Mouse (Mus musculus) erythroid progenitor cell, adult 5-6 weeks (primary cell): ENCODE measurements around the gene Larp7. TPM values are rescaled to one million over a fixed set of nuclear protein-coding genes. Genes with fewer than 3 reads are reported as not detected.

Experiments used
- ATAC-seq: replicated peaks from 2 replicates; pipeline ENCODE4 v1.8.0; 2016; ENCODE audit warnings: moderate number of reproducible peaks, mild to moderate bottlenecking, moderate TSS enrichment, inconsistent platforms; ENCODE audit not compliant: poor library complexity, low FRiP score, severe bottlenecking
- total RNA-seq, 2 experiments: library from RNA; stranded (forward) in 1 of 2; stranded (reverse) in 1 of 2; fragments of 150-400 nt in 1 of 2; fragments of 186-747, 209-891 nt in 1 of 2; gene quantifications; 2 replicates each; pipeline versions ENCODE4 v1.2.3 to v1.2.4; 2015 to 2017; ENCODE audit warnings: low replicate concordance in 2 of 2

Gene Larp7
- total RNA-seq (2015; ENCODE audit: low replicate concordance) (40.4 and 44.0 TPM in 2 replicates), total RNA-seq (2017; ENCODE audit: low replicate concordance) (57.6 and 78.3 TPM in 2 replicates)

DNA sequence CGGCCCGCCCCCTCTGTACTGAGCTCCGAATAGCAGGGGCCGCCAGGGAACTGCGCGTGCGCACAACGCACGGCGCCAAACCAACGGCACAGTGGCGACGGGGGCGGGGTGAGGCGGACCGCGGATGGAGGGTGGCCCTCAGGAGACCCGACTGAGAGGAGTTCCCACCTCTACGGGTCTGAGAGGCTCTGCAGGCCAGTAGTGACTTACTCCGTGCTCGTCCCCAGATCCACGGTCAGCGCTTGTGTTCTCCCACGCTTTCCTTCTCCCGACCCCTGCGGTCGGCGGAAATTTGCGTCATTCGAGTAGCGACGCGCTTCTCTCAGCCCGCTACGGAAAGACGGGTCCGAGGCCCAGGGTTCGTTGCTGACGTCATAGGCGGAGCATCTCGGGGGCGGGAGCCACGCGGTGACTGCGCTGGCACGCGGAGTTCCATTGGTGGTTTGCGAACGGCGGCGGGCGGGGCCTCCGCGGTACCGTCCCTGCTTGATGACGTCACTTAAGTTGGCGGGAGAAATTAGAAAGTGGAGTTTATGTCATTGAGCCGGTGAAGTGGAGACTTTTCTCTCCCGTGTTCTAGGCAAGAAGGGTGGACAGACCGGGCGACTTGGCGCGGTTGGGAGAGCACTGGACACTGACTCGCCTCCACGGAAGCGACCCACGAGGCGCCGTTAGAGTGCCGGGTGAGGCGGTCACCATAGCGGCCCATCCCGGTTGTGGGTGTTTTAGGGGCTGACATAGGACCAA is at the start of gene Larp7, which contains the start of gene Zgrf1:
Gene Larp7, minus strand, starts transcription at position 377 of the 747 bp plus-strand sequence.
Gene Zgrf1, plus strand, starts transcription at position 517 of the 747 bp plus-strand sequence.
- ATAC-seq: peak; percentile 97

GRCm38 (mm10) chr3:127597136-127597535 is 44.0 kb upstream of the Larp7 start:
- no peak for ATAC-seq

- ATAC-seq: no peak
Observed at GRCm38 (mm10) chr3:127572557-127572956, 19.4 kb upstream of the Larp7 start.

DNA sequence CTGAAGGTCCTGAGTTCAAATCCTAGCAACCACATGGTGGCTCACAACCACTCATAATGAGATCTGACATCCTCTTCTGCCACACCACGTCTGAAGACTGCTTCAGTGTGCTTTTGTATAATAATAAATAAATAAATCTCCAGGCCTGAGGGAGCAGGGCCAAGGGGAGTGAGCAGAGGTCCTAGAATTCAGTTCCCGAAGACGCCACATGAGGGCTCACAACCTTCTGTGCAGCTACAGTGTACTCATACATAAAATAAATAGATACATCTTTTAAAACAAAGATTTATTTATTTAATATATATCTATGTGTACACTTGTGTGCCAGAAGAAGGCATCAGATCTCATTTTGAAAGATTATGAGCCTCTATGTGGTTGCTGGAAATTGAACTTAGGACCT is 12.0 kb upstream of the Larp7 start:
- no peak for ATAC-seq

GRCm38 (mm10) chr3:127562974-127563373 is 9.8 kb upstream of the Larp7 start:
- ATAC-seq: no peak

- ATAC-seq: no peak
Observed at GRCm38 (mm10) chr3:127558201-127558600, 5.1 kb upstream of the Larp7 start.

DNA sequence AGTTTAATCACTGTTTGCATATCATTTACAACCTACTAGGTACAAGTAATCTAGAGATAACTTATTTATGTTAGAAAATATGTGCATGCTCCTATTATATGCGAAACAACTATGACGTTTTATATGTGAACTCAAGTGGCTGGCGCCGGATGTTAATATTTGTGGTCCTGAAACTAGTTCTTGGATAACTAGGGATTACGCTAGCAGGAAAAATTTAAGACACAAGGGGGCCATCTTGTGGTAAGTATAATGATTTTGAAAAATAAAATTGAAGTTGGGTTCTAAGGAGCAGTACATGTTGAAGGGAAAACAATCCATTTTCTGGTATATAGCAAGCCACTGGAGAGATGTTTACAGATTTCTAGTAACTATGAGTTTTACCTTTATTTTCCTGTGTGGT is 1.6 kb upstream of the Larp7 start:
- no peak for ATAC-seq

GRCm38 (mm10) chr3:127553720-127554043 is 533 bp upstream of the Larp7 start:
- ATAC-seq: no peak

GRCm38 (mm10) chr3:127552434-127552972 is 646 bp downstream of the Larp7 start:
- ATAC-seq: no peak

DNA sequence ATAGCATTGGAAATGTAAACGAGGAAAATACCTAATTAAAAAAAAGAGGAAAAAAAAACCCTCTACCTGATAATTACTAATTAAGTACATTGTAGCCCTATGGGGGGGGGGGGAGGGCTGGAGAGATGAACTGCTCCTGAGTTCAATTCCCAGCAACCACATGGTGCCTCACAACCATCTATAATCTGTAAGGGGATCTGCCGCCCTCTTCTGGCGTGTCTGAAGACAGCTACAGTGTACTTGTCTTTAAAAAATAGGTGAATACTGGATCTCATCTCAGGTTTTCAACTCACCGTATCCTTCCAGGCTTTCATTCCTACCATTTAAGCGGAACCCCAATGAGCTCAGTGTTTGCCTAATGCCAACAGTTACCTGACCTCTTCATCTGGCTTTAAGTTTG is 5.3 kb downstream of the Larp7 start:
- no peak for ATAC-seq

DNA sequence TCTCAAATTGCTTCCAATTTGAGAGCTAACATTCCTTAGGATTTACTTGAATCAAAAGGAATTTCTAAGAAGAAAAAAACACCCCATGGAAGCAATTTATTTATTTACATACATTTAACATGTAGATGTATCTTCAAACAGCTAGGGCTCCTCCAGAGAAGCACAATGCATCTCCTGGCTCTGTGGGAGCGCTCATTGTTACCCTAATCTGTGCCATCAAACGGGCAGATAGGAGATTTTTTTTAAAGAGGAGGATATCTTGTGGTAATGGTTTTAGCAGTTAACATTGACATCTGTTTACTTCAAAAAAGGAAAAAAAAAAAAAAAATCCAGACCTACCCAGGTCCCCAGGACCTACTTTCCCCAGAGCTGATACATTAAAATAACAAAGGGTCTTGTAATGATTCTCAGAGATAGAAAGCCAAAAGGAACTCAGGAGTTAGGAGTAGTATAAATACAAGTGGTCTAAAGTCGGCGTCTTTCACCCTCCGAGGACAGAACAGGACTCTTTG is 8.5 kb downstream of the Larp7 start:
- ATAC-seq: no peak

DNA sequence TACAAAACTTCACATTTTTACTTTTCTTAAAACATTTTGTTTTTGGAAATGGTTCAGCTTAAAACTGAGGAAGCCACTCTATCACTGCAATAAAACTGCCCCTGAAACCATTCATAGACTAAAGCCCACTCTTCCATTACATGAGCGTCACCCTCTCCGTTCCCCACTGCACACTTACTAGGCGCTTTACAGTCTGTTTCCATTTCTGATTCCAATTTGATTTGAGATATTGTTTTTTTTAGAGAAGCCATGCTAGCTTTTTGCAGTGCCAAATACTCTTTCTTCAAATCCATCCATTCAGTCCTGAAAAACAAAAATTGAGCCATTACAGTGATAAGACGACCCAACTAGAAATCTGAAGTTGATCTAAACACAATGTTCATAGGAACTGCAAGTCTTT is 9.2 kb downstream of the Larp7 start:
- no peak for ATAC-seq

GRCm38 (mm10) chr3:127539193-127539592 is 14.0 kb downstream of the Larp7 start:
- ATAC-seq: no peak

DNA sequence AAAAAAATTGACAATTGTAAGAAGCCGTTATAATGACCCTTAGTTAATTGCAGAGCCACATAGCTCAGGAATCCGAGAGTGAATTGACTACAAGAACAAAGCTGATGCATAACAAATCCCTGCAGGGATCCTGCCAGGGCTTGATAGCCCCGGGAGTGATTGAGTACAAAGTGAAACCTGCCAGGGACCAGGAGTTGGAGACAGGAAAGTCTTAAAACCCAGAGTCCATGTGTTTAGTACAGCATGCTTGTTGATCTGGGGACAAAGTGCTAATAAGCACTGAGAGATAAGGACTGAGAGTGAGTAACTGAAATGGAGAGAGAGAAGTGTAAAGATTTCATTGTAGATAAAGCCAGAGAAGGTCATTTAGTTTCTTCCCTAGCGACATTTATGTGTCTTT is 22.9 kb downstream of the Larp7 start:
- no peak for ATAC-seq

DNA sequence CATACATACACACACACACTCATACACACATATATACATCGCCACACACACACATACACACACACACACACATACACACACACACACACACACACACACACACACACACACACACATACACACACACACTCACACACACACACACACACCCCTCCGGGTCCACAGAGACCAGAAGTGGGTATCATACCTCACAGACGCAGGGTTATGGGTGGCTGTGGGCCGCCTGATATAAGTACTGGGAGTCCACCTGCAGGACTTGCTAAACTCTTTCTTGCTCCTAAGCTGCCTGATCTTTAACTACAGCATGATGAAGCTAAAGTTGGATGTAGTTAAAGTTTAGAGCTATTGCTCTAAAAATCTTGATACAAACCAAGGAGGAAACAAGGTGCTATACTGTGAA is 23.3 kb downstream of the Larp7 start:
- no peak for ATAC-seq

DNA sequence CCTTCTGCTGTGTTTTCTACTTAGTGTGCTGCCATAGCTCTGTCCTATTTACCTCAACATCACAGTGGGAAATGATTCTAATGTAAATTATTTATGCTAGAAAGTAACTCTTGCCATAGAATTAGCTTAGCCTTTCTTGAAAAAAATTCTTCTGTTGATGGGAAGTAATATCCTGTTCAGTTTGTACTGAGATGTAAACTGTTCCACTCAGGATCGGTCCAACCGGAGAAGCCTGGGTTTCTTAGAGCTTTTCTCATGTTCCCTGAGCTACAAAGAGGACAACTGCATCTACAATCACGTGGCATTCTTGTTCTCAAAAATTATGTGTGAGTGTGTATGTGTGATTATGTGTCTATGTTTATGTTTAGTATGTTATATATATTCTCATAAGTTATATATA is 23.9 kb downstream of the Larp7 start:
- ATAC-seq: no peak

DNA sequence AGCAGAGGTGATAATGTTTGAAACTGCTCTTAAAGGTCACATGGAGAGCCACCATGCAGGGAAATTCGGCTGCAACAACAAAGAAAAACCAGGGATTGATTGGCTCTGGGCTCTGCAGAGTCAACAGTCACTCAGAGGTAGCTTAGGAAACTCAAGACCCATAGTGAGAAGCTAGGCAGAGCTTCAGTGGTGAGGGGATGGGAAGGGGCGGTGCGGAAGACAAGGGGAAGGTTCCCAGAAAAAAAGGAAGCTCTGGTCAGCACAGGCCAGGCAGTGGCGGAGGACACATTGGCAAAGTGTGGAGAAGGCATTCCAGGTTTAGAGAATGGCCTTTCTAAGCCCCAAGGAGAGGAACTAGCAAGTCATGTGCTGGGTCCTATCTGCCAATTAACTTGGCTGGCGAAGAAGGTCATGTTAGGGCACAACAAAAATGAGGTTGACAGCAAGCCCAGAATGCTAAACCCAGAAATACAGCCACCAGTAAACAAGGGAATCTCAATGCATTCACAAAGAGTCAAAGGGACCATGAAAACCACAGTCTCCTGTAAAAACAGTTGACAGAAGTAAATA is 25.6 kb downstream of the Larp7 start:
- ATAC-seq: no peak

GRCm38 (mm10) chr3:127525188-127525819 is 27.8 kb downstream of the Larp7 start:
- no peak for ATAC-seq

DNA sequence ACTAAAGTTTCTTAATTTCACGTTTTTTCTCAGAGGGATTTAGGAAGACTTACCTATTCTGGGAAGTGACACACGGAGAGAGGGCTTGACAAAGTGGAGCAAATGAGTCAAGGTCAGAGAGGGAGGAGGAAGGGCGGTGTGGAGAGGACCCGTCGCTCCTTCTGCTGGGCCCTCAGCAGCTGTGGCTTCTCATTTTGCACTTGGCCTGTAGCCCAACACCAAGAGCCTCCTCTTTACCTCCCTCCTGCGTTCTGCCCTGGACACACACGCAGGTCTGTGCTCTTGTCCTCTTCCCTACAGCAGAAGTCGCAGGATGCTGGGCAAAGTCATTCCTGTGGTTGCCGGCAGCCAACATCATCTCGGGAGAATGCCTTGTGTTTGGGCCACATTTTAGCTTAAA is 32.0 kb downstream of the Larp7 start:
- no peak for ATAC-seq

DNA sequence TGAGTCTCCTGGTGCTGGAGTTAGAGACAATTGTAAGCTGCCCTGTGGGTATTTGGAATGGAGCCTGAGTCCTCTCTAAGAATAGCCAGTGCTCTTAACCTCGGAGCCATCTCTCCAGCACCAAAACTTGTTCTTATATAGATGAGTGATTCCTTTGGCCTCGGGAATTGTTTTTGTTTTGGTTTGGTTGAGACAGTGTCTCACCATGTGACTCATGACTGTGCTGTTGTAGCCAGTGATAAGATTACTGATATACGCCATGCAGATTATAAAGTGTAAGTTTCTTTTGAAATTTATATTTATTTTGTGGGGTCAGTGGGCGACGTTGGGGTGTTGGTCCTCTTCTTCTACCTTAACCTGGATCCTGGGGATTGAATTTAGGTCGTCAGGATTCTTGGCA is 32.8 kb downstream of the Larp7 start:
- no peak for ATAC-seq

GRCm38 (mm10) chr3:127515251-127515650 is 37.9 kb downstream of the Larp7 start:
- no peak for ATAC-seq
